Mouse (Mus musculus) bone marrow, adult 2 months (tissue): ENCODE measurements at regions not wholly inside any gene's neighbourhood (a gene's known extent, or its start where the extent isn't known, plus 50 kb on each side); places are given as distances from the start of the nearest gene placed in this dataset.

Experiments
- CTCF ChIP-seq: fragments of 200-500 bp; IDR thresholded peaks from 2 replicates; pipeline ENCODE4 v1.5.1; 2011; ENCODE audit warnings: low read length, control low read depth; ENCODE audit not compliant: control insufficient read depth, insufficient read depth
- POLR2A ChIP-seq: fragments of 200-500 bp; IDR thresholded peaks from 2 replicates; pipeline ENCODE4 v1.6.1; 2011; ENCODE audit warnings: low read depth, mild to moderate bottlenecking, control low read depth, low read length, borderline replicate concordance; ENCODE audit not compliant: control insufficient read depth

GRCm38 (mm10) chr2:51543949-51544348 is 83.4 kb upstream of the Tas2r134 start:
- TF ChIP-seq CTCF, result no peak
- TF ChIP-seq POLR2A, result no peak
